Mouse (Mus musculus): Measurements from ENCODE around the gene Fam19a4. TPM values are rescaled to one million over a fixed set of nuclear protein-coding genes. Genes with fewer than 3 reads are reported as not detected.

The Fam19a4 gene
- total and polyA plus RNA-seq, 3 experiments = not detected

- Histone ChIP-seq H3K4me2 (ENCODE audit: insufficient read depth, low read depth, poor library complexity, severe bottlenecking) (0 out of 2 replicates have a peak overlapping the region, but pooled peaks have one; percentile 16), H3K9me3 (replicated peaks; ENCODE audit: low read length) (no peaks in the 10 kb centered on the region), H3K9ac (ENCODE audit: insufficient read depth, low read depth) (no peak overlapping the region), H3K27ac (ENCODE audit: insufficient read depth, low read depth) (no peak overlapping the region), H3K36me3 (replicated peaks in 1 of 2; ENCODE audit: control insufficient read depth in 1 of 2, insufficient read depth in 1 of 2, low read length in 1 of 2) (no peaks in the 10 kb centered on the region), H3K4me1 (ENCODE audit: control insufficient read depth in 1 of 2, insufficient read depth in 2 of 2) (peaks cover 0 to 6% of the 10 kb centered on the region in 2 experiments; a peak in 2 of 4 replicates), H3K27me3 (replicated peaks) (peaks cover 18% of the 10 kb centered on the region), H3K4me3 (replicated peaks in 1 of 3; ENCODE audit: low read depth in 2 of 3, low read length in 2 of 3, poor library complexity in 1 of 3) (no peak overlapping the region), H3K79me2 (replicated peaks; ENCODE audit: control insufficient read depth, extremely low read depth, insufficient read depth, poor library complexity, severe bottlenecking) (no peaks in the 10 kb centered on the region)
- dilution Hi-C loops (cut with MboI; ENCODE audit: extremely low pct_ligation_motif_present, extremely low pct_unique_long_range_greater_than_20kb, low sequenced_read_pairs) = no loop called here
- DNase-seq (ENCODE audit: extremely low read depth) = peak; percentile 68
- TF ChIP-seq HCFC1 (IDR thresholded peaks at IDR 0.05; ENCODE audit: low read depth, low read length) = no peak
- no peak for TF ChIP-seq USF1 (IDR thresholded peaks at IDR 0.05; ENCODE audit: low read depth, low read length)
- no peak for TF ChIP-seq JUN (IDR thresholded peaks at IDR 0.05; ENCODE audit: insufficient read depth, low read depth, low read length)
- TF ChIP-seq MAX (IDR thresholded peaks at IDR 0.05; ENCODE audit: low read length) = no peak
- no peak for TF ChIP-seq CHD1 (IDR thresholded peaks at IDR 0.05; ENCODE audit: low read depth, low read length)
- TF ChIP-seq JUND (conservative IDR thresholded peaks at IDR 0.05; ENCODE audit: low read depth, low read length) = no peak
- TF ChIP-seq IRF4 (IDR thresholded peaks at IDR 0.05; ENCODE audit: low read depth, low read length) = no peak
- TF ChIP-seq UBTF (IDR thresholded peaks at IDR 0.05; ENCODE audit: low read depth, low read length) = no peak
- TF ChIP-seq USF2 (conservative IDR thresholded peaks at IDR 0.05; ENCODE audit: low read depth, low read length) = no peak
- TF ChIP-seq RAD21 (IDR thresholded peaks at IDR 0.05; ENCODE audit: low read depth, low read length) = peak; percentile 61
- TF ChIP-seq TBP (conservative IDR thresholded peaks at IDR 0.05; ENCODE audit: low read depth, low read length) = no peak
- TF ChIP-seq MEF2A (IDR thresholded peaks at IDR 0.05; ENCODE audit: borderline replicate concordance, low read depth, low read length) = no peak
- TF ChIP-seq TCF12 (IDR thresholded peaks at IDR 0.05; ENCODE audit: low read depth, low read length) = no peak
- TF ChIP-seq CHD2 (IDR thresholded peaks at IDR 0.05; ENCODE audit: low read length) = no peak
- TF ChIP-seq EP300 (IDR thresholded peaks at IDR 0.05; ENCODE audit: low read length) = no peak
- peak; percentile 73 for TF ChIP-seq SMC3 (IDR thresholded peaks at IDR 0.05; ENCODE audit: low read depth, low read length)
- TF ChIP-seq KAT2A (IDR thresholded peaks at IDR 0.05; ENCODE audit: insufficient replicate concordance, low read length) = no peak
- TF ChIP-seq POLR2A (IDR thresholded peaks at IDR 0.05; ENCODE audit: low read depth, low read length) = no peak
- no peak for TF ChIP-seq NRF1 (IDR thresholded peaks at IDR 0.05; ENCODE audit: low read depth, low read length)
- no peak for TF ChIP-seq RCOR1 (conservative IDR thresholded peaks at IDR 0.05; ENCODE audit: low read depth, low read length)
- peak; percentile 83 to 96 for TF ChIP-seq CTCF (conservative IDR thresholded peaks at IDR 0.05 in 1 of 2, IDR thresholded peaks at IDR 0.05 in 1 of 2; ENCODE audit: low read depth in 2 of 2, low read length in 2 of 2)
- TF ChIP-seq MXI1 (IDR thresholded peaks at IDR 0.05; ENCODE audit: low read depth, low read length) = no peak
- no peak for TF ChIP-seq NELFE (IDR thresholded peaks at IDR 0.05; ENCODE audit: low read depth, low read length)
- no peak for TF ChIP-seq ZMIZ1 (IDR thresholded peaks at IDR 0.05; ENCODE audit: low read depth, low read length)
- no peak for TF ChIP-seq GABPA (IDR thresholded peaks at IDR 0.05; ENCODE audit: insufficient replicate concordance, low read depth, low read length)
- peak; percentile 77 for TF ChIP-seq ZNF384 (IDR thresholded peaks at IDR 0.05; ENCODE audit: low read depth, low read length)
- no peak for TF ChIP-seq MAZ (IDR thresholded peaks at IDR 0.05; ENCODE audit: low read depth, low read length)
- in situ Hi-C loops (cut with MboI; ENCODE audit: low pct_ligation_motif_present, low pct_unique_long_range_greater_than_20kb, low sequenced_read_pairs) = no loop called here
Observed at GRCm38 (mm10) chr6:97006513-97007094, 53.6 kb downstream of the Fam19a4 start.
